Mouse (Mus musculus): Measurements from ENCODE around the gene Mettl23. TPM values are rescaled to one million over a fixed set of nuclear protein-coding genes. Genes with fewer than 3 reads are reported as not detected.

Gene Mettl23
- polyA plus RNA-seq, 1 experiment from 2014 or later: 58.8 TPM

GRCm38 (mm10) chr11:116850085-116850484 is 7.0 kb downstream of the Mettl23 start:
- Histone ChIP-seq H3K4me3 (replicated peaks) (peak overlapping the region; percentile 97), H3K4me1 (replicated peaks) (peaks cover 21% of the 10 kb centered on the region), H3K27ac (no peak overlapping the region), H3K9me3 (no peaks in the 10 kb centered on the region), H3K9ac (replicated peaks) (no peak overlapping the region), H3K36me3 (peaks cover 57% of the 10 kb centered on the region), H3K27me3 (no peaks in the 10 kb centered on the region), H3K4me2 (peak overlapping the region; percentile 93)
- WGBS: 70% methylated on average over 4 of the region's 4 CpGs
- ATAC-seq (ENCODE audit: insufficient number of reproducible peaks, insufficient read depth, low FRiP score, low TSS enrichment, low read depth): no peak

- Histone ChIP-seq H3K27ac (0 out of 2 replicates have a peak overlapping the region, but pooled peaks have one; percentile 99), H3K4me3 (replicated peaks) (peak overlapping the region; percentile 97), H3K4me1 (replicated peaks) (peaks cover 21% of the 10 kb centered on the region), H3K9ac (replicated peaks) (peak overlapping the region; percentile 99), H3K36me3 (peaks cover 56% of the 10 kb centered on the region), H3K27me3 (no peaks in the 10 kb centered on the region), H3K4me2 (peak overlapping the region; percentile 93), H3K9me3 (no peaks in the 10 kb centered on the region)
- ATAC-seq (ENCODE audit: insufficient number of reproducible peaks, insufficient read depth, low FRiP score, low TSS enrichment, low read depth): no peak
- WGBS: 42% methylated on average over 6 of the region's 6 CpGs
Observed at GRCm38 (mm10) chr11:116850833-116851477, 7.9 kb downstream of the Mettl23 start.

GRCm38 (mm10) chr11:116851576-116852290 is 8.7 kb downstream of the Mettl23 start:
- peak overlapping the region; percentile 99 for H3K27ac ChIP-seq
- peaks cover 21% of the 10 kb centered on the region for H3K4me1 ChIP-seq (replicated peaks)
- H3K9ac ChIP-seq (replicated peaks): peak overlapping the region; percentile 99
- H3K27me3 ChIP-seq: no peaks in the 10 kb centered on the region
- peaks cover 53% of the 10 kb centered on the region for H3K36me3 ChIP-seq
- no peaks in the 10 kb centered on the region for H3K9me3 ChIP-seq
- peak overlapping the region; percentile 97 for H3K4me3 ChIP-seq (replicated peaks)
- ATAC-seq (ENCODE audit: insufficient number of reproducible peaks, insufficient read depth, low FRiP score, low TSS enrichment, low read depth): no peak
- 1% methylated on average over 29 of the region's 29 CpGs for WGBS
- H3K4me2 ChIP-seq: peak overlapping the region; percentile 93

- peaks cover 26% of the 10 kb centered on the region for H3K4me1 ChIP-seq (replicated peaks)
- peak within 1 kb of the TSS; percentile 97 for H3K4me3 ChIP-seq (replicated peaks)
- H3K27ac ChIP-seq: peak within 1 kb of the TSS; percentile 99
- no peaks in the 10 kb centered on the region for H3K9me3 ChIP-seq
- H3K36me3 ChIP-seq: peaks cover 49% of the 10 kb centered on the region
- peak within 1 kb of the TSS; percentile 99 for H3K9ac ChIP-seq (replicated peaks)
- H3K4me2 ChIP-seq: peak within 1 kb of the TSS; percentile 93
- H3K27me3 ChIP-seq: no peaks in the 10 kb centered on the region
- ATAC-seq (ENCODE audit: insufficient number of reproducible peaks, insufficient read depth, low FRiP score, low TSS enrichment, low read depth): 0 out of 2 replicates have a peak, but pooled peaks have one; percentile 4
- under 1% methylated on average over 77 of the region's 91 CpGs for WGBS
Observed at GRCm38 (mm10) chr11:116852291-116852890, 9.3 kb downstream of the Mettl23 start, which contains the start of gene Mfsd11. TSS of gene Mfsd11 (plus strand) at chr11:116852440.

- peak; percentile 91 for ATAC-seq (ENCODE audit: insufficient number of reproducible peaks, insufficient read depth, low FRiP score, low TSS enrichment, low read depth)
- H3K27me3 ChIP-seq: no peaks in the 10 kb centered on the region
- peak within 1 kb of the TSS; percentile 97 for H3K4me3 ChIP-seq (replicated peaks)
- peak within 1 kb of the TSS; percentile 99 for H3K9ac ChIP-seq (replicated peaks)
- no peaks in the 10 kb centered on the region for H3K9me3 ChIP-seq
- peaks cover 44% of the 10 kb centered on the region for H3K36me3 ChIP-seq
- peak within 1 kb of the TSS; percentile 93 for H3K4me2 ChIP-seq
- H3K27ac ChIP-seq: peak within 1 kb of the TSS; percentile 99
- WGBS: under 1% methylated on average over 65 of the region's 74 CpGs
- peaks cover 30% of the 10 kb centered on the region for H3K4me1 ChIP-seq (replicated peaks)
Observed at GRCm38 (mm10) chr11:116852891-116853511, 9.9 kb downstream of the Mettl23 start, which contains the start of gene Srsf2. TSS of gene Srsf2 (minus strand) at chr11:116853094.

- Histone ChIP-seq H3K9me3 (no peaks in the 10 kb centered on the region), H3K4me1 (replicated peaks) (peaks cover 30% of the 10 kb centered on the region), H3K36me3 (peaks cover 43% of the 10 kb centered on the region), H3K4me2 (peak overlapping the region; percentile 93), H3K27me3 (no peaks in the 10 kb centered on the region), H3K9ac (replicated peaks) (peak overlapping the region; percentile 79), H3K27ac (peak overlapping the region; percentile 99), H3K4me3 (replicated peaks) (peak overlapping the region; percentile 97)
- peak; percentile 94 for ATAC-seq (ENCODE audit: insufficient number of reproducible peaks, insufficient read depth, low FRiP score, low TSS enrichment, low read depth)
- under 1% methylated on average over 36 of the region's 36 CpGs for WGBS
Observed at GRCm38 (mm10) chr11:116853512-116853928, 10.4 kb downstream of the Mettl23 start.

GRCm38 (mm10) chr11:116854279-116854678 is 11.2 kb downstream of the Mettl23 start:
- H3K4me2 ChIP-seq: peak overlapping the region; percentile 93
- ATAC-seq (ENCODE audit: insufficient number of reproducible peaks, insufficient read depth, low FRiP score, low TSS enrichment, low read depth): no peak
- no peaks in the 10 kb centered on the region for H3K27me3 ChIP-seq
- peaks cover 40% of the 10 kb centered on the region for H3K36me3 ChIP-seq
- peaks cover 30% of the 10 kb centered on the region for H3K4me1 ChIP-seq (replicated peaks)
- peak overlapping the region; percentile 66 for H3K9ac ChIP-seq (replicated peaks)
- peak overlapping the region; percentile 97 for H3K4me3 ChIP-seq (replicated peaks)
- H3K27ac ChIP-seq: no peak overlapping the region
- WGBS: 36% methylated on average over 10 of the region's 10 CpGs
- no peaks in the 10 kb centered on the region for H3K9me3 ChIP-seq

GRCm38 (mm10) chr11:116857183-116857850 is 14.2 kb downstream of the Mettl23 start:
- Histone ChIP-seq H3K4me1 (replicated peaks) (peaks cover 20% of the 10 kb centered on the region), H3K4me3 (replicated peaks) (no peak overlapping the region), H3K9me3 (no peaks in the 10 kb centered on the region), H3K36me3 (peaks cover 46% of the 10 kb centered on the region), H3K27me3 (no peaks in the 10 kb centered on the region), H3K27ac (peak overlapping the region; percentile 59), H3K9ac (replicated peaks) (no peak overlapping the region), H3K4me2 (peak overlapping the region; percentile 13; the same call in 1 of the 2 replicates)
- whole genome bisulfite sequencing: 38% methylated on average over 12 of the region's 12 CpGs
- no peak for ATAC-seq (ENCODE audit: insufficient number of reproducible peaks, insufficient read depth, low FRiP score, low TSS enrichment, low read depth)

GRCm38 (mm10) chr11:116864444-116864843 is 21.4 kb downstream of the Mettl23 start:
- Histone ChIP-seq H3K4me2 (no peak overlapping the region), H3K36me3 (peaks cover 93% of the 10 kb centered on the region), H3K9me3 (no peaks in the 10 kb centered on the region), H3K4me1 (replicated peaks) (no peaks in the 10 kb centered on the region), H3K27me3 (no peaks in the 10 kb centered on the region), H3K9ac (replicated peaks) (no peak overlapping the region), H3K4me3 (replicated peaks) (no peak overlapping the region), H3K27ac (no peak overlapping the region)
- 83% methylated on average over 10 of the region's 10 CpGs for WGBS
- no peak for ATAC-seq (ENCODE audit: insufficient number of reproducible peaks, insufficient read depth, low FRiP score, low TSS enrichment, low read depth)

- Histone ChIP-seq H3K36me3 (peaks cover 87% of the 10 kb centered on the region), H3K27me3 (no peaks in the 10 kb centered on the region), H3K27ac (no peak overlapping the region), H3K4me3 (replicated peaks) (no peak overlapping the region), H3K9me3 (no peaks in the 10 kb centered on the region), H3K4me1 (replicated peaks) (no peaks in the 10 kb centered on the region), H3K4me2 (no peak overlapping the region), H3K9ac (replicated peaks) (no peak overlapping the region)
- WGBS: 81% methylated on average over 12 of the region's 12 CpGs
- no peak for ATAC-seq (ENCODE audit: insufficient number of reproducible peaks, insufficient read depth, low FRiP score, low TSS enrichment, low read depth)
Observed at GRCm38 (mm10) chr11:116865945-116866585, 23.0 kb downstream of the Mettl23 start.
